Mouse (Mus musculus) G1E (cell line): Measurements from ENCODE around the gene Magix.

Source experiments
- CTCF ChIP-seq: IDR thresholded peaks from 2 replicates; pipeline ENCODE4 v1.5.1; 2012; ENCODE audit warnings: low read depth, low read length, inconsistent platforms, mixed read lengths
- GATA1 ChIP-seq: IDR thresholded peaks from 2 replicates; pipeline ENCODE4 v1.6.1; 2012; ENCODE audit warnings: borderline replicate concordance, low read length, inconsistent platforms, mixed read lengths
- TAL1 ChIP-seq: conservative IDR thresholded peaks from 2 replicates; pipeline ENCODE4 v1.6.1; 2012; ENCODE audit warnings: low read depth, low read length, inconsistent platforms, mixed read lengths

DNA sequence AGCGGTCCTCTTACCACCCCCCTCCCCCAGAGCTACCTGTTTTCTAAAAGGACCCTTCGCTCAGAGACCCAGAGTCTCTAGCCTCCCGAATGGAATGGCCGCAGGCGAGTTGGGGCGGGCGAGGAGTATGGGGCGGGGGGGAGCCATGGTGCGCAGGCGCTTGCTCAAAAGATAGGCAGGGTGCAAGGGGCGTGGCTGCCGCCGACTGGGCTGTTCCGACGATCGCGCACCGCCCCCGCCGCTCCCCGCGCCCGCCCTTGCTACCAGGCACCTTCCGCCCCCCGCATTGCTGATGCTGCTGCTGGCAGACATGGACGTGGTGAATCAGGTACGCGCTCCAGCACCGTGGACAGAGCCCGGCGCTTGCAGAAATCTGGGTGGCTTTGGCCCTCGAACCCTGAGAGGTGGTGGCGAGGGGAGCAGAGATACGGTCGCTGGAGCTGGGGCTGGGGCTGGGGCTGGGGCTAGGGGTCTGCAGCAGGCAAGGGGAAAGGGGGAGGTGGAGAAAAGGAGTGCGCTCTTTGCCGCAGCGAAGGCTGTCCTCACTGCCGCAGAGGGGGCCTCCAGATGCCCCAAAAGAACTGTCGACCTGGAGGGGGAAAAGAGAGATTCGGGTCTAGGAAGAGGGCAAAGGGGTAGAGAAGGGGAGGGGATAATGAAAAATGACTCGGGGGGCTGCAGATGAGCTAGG, 42.5 kb downstream of the Magix start, which contains the start of gene Syp:
- TF ChIP-seq CTCF: no peak
- TF ChIP-seq GATA1: no peak
- no peak for TF ChIP-seq TAL1
